Mouse (Mus musculus): ENCODE results near the gene Hyal4. TPM values are rescaled to one million over a fixed set of nuclear protein-coding genes. Genes with fewer than 3 reads are reported as not detected.

Hyal4 gene
- polyA plus RNA-seq (2015; fragmentation: Nextera tagmentation; extraction: Ambion mirVana), result not detected in 2 replicates

GRCm38 (mm10) chr6:24748029-24748428 is at the start of gene Hyal4:
Gene Hyal4 (plus strand): TSS chr6:24748329.
- Histone ChIP-seq H3K27me3 (no peaks in the 10 kb centered on the region), H3K9me3 (replicated peaks) (no peaks in the 10 kb centered on the region), H3K4me2 (no peak within 1 kb of the TSS), H3K27ac (no peak within 1 kb of the TSS), H3K36me3 (no peaks in the 10 kb centered on the region), H3K9ac (no peak within 1 kb of the TSS), H3K4me3 (replicated peaks) (no peak within 1 kb of the TSS), H3K4me1 (replicated peaks) (no peaks in the 10 kb centered on the region)
- WGBS (ENCODE audit: insufficient replicate concordance), result 55% methylated on average over 4 of the region's 4 CpGs
- DNase-seq, result no peak
- ATAC-seq (ENCODE audit: low read depth), result no peak

DNA sequence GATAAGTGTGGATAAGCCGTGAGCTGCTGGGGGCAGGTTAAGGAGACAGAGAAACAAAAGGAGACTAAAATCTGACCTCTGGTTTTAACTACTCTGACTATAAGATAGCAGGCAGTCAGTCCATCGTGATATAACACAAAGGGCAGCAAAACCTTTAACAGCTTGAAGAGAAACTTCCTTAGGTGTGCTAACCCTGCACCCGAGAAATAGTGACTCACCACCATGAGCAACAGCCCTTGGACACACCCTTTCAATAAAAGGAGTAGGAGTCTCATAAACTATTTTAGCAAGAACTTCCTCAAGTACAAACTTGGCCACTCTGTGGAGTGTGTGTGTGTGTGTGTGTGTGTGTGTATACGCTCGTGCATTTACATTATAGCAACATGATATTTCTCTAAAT is 41.0 kb upstream of the Hyal4 start:
- Histone ChIP-seq H3K9ac (no peak overlapping the region), H3K36me3 (no peaks in the 10 kb centered on the region), H3K4me2 (no peak overlapping the region), H3K27ac (no peak overlapping the region), H3K4me3 (replicated peaks) (no peak overlapping the region), H3K4me1 (replicated peaks) (no peaks in the 10 kb centered on the region), H3K27me3 (no peaks in the 10 kb centered on the region), H3K9me3 (replicated peaks) (no peaks in the 10 kb centered on the region)
- DNase-seq, result no peak
- ATAC-seq (ENCODE audit: low read depth), result no peak
- 62% methylated on average over 5 of the region's 5 CpGs for WGBS (ENCODE audit: insufficient replicate concordance)

DNA sequence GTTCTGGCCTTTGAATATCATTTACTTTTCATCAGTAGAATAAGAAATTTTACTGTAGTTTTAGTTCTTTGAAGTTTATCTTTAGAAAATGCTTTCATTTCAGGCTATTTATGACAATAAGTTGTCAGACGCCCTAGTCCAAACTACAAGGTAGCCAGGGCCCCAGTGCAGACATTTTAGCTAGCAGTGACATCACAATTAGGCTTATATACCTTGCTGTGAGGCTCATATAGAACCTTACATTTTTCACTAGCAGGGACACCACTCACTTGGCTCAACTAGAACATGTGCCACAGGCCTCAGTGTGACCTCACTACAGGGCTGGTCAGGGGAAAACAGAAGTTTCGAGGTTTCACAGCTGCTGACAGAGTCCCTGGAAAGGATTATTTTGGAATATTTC is 40.6 kb upstream of the Hyal4 start:
- Histone ChIP-seq H3K9ac (no peak overlapping the region), H3K4me2 (no peak overlapping the region), H3K27ac (no peak overlapping the region), H3K27me3 (no peaks in the 10 kb centered on the region), H3K9me3 (replicated peaks) (no peaks in the 10 kb centered on the region), H3K36me3 (no peaks in the 10 kb centered on the region), H3K4me1 (replicated peaks) (no peaks in the 10 kb centered on the region), H3K4me3 (replicated peaks) (no peak overlapping the region)
- DNase-seq (no peak), ATAC-seq (ENCODE audit: low read depth) (no peak)
- WGBS (ENCODE audit: insufficient replicate concordance), result 55% methylated on average over 2 of the region's 2 CpGs

GRCm38 (mm10) chr6:24721317-24722099 is 26.6 kb upstream of the Hyal4 start:
- Histone ChIP-seq H3K9ac (no peak overlapping the region), H3K9me3 (replicated peaks) (no peaks in the 10 kb centered on the region), H3K27ac (no peak overlapping the region), H3K4me3 (replicated peaks) (no peak overlapping the region), H3K27me3 (no peaks in the 10 kb centered on the region), H3K4me2 (no peak overlapping the region), H3K36me3 (no peaks in the 10 kb centered on the region), H3K4me1 (replicated peaks) (no peaks in the 10 kb centered on the region)
- no peak for ATAC-seq (ENCODE audit: low read depth)
- no peak for DNase-seq
- WGBS (ENCODE audit: insufficient replicate concordance), result 22% methylated on average over 13 of the region's 13 CpGs

GRCm38 (mm10) chr6:24728130-24728529 is 20.0 kb upstream of the Hyal4 start:
- Histone ChIP-seq H3K36me3 (no peaks in the 10 kb centered on the region), H3K27me3 (no peaks in the 10 kb centered on the region), H3K4me2 (no peak overlapping the region), H3K27ac (no peak overlapping the region), H3K4me1 (replicated peaks) (no peaks in the 10 kb centered on the region), H3K4me3 (replicated peaks) (no peak overlapping the region), H3K9me3 (replicated peaks) (no peaks in the 10 kb centered on the region), H3K9ac (no peak overlapping the region)
- 13% methylated on average over 1 of the region's 1 CpGs for WGBS (ENCODE audit: insufficient replicate concordance)
- ATAC-seq (ENCODE audit: low read depth) (no peak), DNase-seq (no peak)

GRCm38 (mm10) chr6:24732945-24733344 is 15.2 kb upstream of the Hyal4 start, which contains the start of gene Hyal6:
Gene Hyal6 (plus strand): TSS chr6:24733245.
- 42% methylated on average over 3 of the region's 3 CpGs for WGBS (ENCODE audit: insufficient replicate concordance)

DNA sequence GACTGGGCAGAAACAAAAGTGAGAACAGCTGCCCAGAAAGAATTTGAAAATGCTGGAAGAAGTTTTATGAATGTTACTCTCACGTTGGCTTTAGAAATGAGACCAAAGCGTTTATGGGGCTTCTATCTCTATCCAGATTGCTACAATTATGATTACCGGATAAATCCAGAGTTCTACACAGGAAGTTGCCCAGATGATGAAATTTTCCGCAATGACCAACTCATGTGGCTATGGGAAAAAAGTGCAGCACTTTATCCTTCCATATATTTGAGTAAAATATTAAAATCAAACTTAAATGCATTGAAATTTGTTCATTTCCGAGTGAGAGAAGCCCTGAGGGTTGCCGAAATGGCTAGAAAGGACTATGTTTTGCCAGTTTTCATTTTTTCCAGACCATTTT is 13.6 kb upstream of the Hyal4 start:
- Histone ChIP-seq H3K27me3 (no peaks in the 10 kb centered on the region), H3K27ac (no peak overlapping the region), H3K9ac (no peak overlapping the region), H3K4me2 (no peak overlapping the region), H3K4me3 (replicated peaks) (no peak overlapping the region), H3K9me3 (replicated peaks) (no peaks in the 10 kb centered on the region), H3K36me3 (no peaks in the 10 kb centered on the region), H3K4me1 (replicated peaks) (no peaks in the 10 kb centered on the region)
- DNase-seq (no peak), ATAC-seq (ENCODE audit: low read depth) (no peak)
- WGBS (ENCODE audit: insufficient replicate concordance), result 69% methylated on average over 6 of the region's 6 CpGs

More at GRCm38 (mm10) chr6:24732945-24733344, 15.2 kb upstream of the Hyal4 start, which contains the start of gene Hyal6:
- Histone ChIP-seq H3K4me1 (replicated peaks) (no peaks in the 10 kb centered on the region), H3K27me3 (no peaks in the 10 kb centered on the region), H3K27ac (no peak within 1 kb of the TSS), H3K4me3 (replicated peaks) (no peak within 1 kb of the TSS), H3K36me3 (no peaks in the 10 kb centered on the region), H3K4me2 (no peak within 1 kb of the TSS), H3K9me3 (replicated peaks) (no peaks in the 10 kb centered on the region), H3K9ac (no peak within 1 kb of the TSS)
- DNase-seq (no peak), ATAC-seq (ENCODE audit: low read depth) (no peak)

DNA sequence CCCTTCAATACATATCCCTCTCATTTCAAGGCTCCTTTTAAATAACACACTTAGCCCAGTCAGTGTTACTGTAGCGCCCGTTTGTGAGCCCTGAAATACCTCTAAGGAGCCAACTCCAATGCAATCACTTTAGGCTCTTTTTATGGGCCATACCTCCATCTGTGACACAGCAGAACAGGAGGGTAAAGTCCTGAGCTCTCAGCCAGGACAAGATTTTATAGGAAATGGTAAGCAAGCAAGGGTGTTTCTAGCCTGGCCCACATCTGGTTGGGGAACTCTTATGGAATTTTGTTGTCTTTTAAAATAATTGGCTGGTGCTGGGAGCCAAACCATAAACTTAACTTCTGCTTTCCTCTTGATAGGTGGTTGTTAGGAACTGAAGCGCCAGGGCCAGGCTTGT is 11.2 kb downstream of the Hyal4 start:
- ATAC-seq (ENCODE audit: low read depth), result no peak
- WGBS (ENCODE audit: insufficient replicate concordance), result 78% methylated on average over 3 of the region's 3 CpGs

DNA sequence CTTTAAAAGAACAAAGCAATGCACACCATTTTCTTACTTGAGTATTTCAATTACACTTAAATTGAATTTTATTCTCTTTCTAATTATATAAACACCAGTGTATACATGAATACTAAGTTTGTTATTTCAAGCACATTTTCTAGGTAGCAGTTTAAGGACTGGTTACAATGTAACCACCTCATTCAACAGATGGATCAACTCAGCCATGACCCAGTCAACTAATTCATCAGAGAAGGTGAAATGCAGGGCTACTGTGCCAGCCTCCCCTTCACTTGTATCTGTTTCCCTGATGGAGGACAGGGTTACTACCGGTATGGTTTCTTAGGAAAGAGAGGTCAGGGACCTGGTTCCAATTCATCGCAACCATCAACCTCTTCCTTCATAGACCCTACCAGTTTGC is 18.1 kb downstream of the Hyal4 start:
- no peaks in the 10 kb centered on the region for H3K9me3 ChIP-seq (replicated peaks)
- H3K9ac ChIP-seq, result no peak overlapping the region
- no peaks in the 10 kb centered on the region for H3K4me1 ChIP-seq (replicated peaks)
- H3K4me2 ChIP-seq, result no peak overlapping the region
- H3K36me3 ChIP-seq, result no peaks in the 10 kb centered on the region
- H3K4me3 ChIP-seq (replicated peaks), result no peak overlapping the region
- H3K27me3 ChIP-seq, result no peaks in the 10 kb centered on the region
- no peak for ATAC-seq (ENCODE audit: low read depth)
- 77% methylated on average over 2 of the region's 2 CpGs for WGBS (ENCODE audit: insufficient replicate concordance)
- no peak for DNase-seq
- H3K27ac ChIP-seq, result no peak overlapping the region

More for the DNA sequence above, 11.2 kb downstream of the Hyal4 start:
- Histone ChIP-seq H3K9ac (no peak overlapping the region), H3K4me1 (replicated peaks) (no peaks in the 10 kb centered on the region), H3K27ac (no peak overlapping the region), H3K9me3 (replicated peaks) (no peaks in the 10 kb centered on the region), H3K27me3 (no peaks in the 10 kb centered on the region), H3K4me2 (no peak overlapping the region), H3K4me3 (replicated peaks) (no peak overlapping the region), H3K36me3 (no peaks in the 10 kb centered on the region)
- DNase-seq, result no peak

- H3K27ac ChIP-seq, result no peak overlapping the region
- no peak overlapping the region for H3K4me3 ChIP-seq (replicated peaks)
- H3K9me3 ChIP-seq (replicated peaks), result no peaks in the 10 kb centered on the region
- DNase-seq (no peak), ATAC-seq (ENCODE audit: low read depth) (no peak)
- H3K27me3 ChIP-seq, result no peaks in the 10 kb centered on the region
- 48% methylated on average over 2 of the region's 2 CpGs for WGBS (ENCODE audit: insufficient replicate concordance)
- no peaks in the 10 kb centered on the region for H3K36me3 ChIP-seq
- H3K9ac ChIP-seq, result no peak overlapping the region
- no peak overlapping the region for H3K4me2 ChIP-seq
- no peaks in the 10 kb centered on the region for H3K4me1 ChIP-seq (replicated peaks)
These were observed 31.1 kb downstream of the Hyal4 start for GRCm38 (mm10) chr6:24779182-24779581.

GRCm38 (mm10) chr6:24790888-24791287 is 42.8 kb downstream of the Hyal4 start, which contains the start of gene Spam1:
Gene Spam1 (plus strand): TSS chr6:24791188.
- Histone ChIP-seq H3K9ac (no peak within 1 kb of the TSS), H3K4me2 (no peak within 1 kb of the TSS), H3K4me3 (replicated peaks) (no peak within 1 kb of the TSS), H3K36me3 (no peaks in the 10 kb centered on the region), H3K4me1 (replicated peaks) (no peaks in the 10 kb centered on the region), H3K27ac (no peak within 1 kb of the TSS), H3K27me3 (no peaks in the 10 kb centered on the region), H3K9me3 (replicated peaks) (no peaks in the 10 kb centered on the region)
- DNase-seq (no peak), ATAC-seq (ENCODE audit: low read depth) (no peak)

All from liver, embryonic 13.5 days (tissue).